Mouse (Mus musculus) ES-Bruce4 (cell line): ENCODE measurements around the gene Wdr5. TPM values are rescaled to one million over a fixed set of nuclear protein-coding genes. Genes with fewer than 3 reads are reported as not detected.
A peak's percentile ranks its signal among the peaks of the same experiment; 100 is the strongest.

Experiments used
- H3K27ac ChIP-seq: 2 replicates; pipeline ENCODE4 v1.5.1; 2012; ENCODE audit warnings: low read length, inconsistent platforms; ENCODE audit not compliant: insufficient read depth
- H3K27me3 ChIP-seq: 2 replicates; pipeline ENCODE4 v1.6.1; 2012; ENCODE audit warnings: mild to moderate bottlenecking, low read length, inconsistent platforms; ENCODE audit not compliant: control insufficient read depth, poor library complexity, insufficient read depth, severe bottlenecking
- H3K36me3 ChIP-seq: 2 replicates; pipeline ENCODE4 v1.6.1; 2012; ENCODE audit warnings: inconsistent platforms, mild to moderate bottlenecking, low read length, moderate library complexity; ENCODE audit not compliant: control insufficient read depth, poor library complexity, insufficient read depth, severe bottlenecking
- H3K4me1 ChIP-seq: one replicate; pipeline ENCODE4 v1.8.1; 2011; ENCODE audit warnings: low read length; ENCODE audit not compliant: control insufficient read depth, insufficient read depth
- H3K4me3 ChIP-seq: 2 replicates; pipeline ENCODE4 v1.5.1; 2011; ENCODE audit warnings: low read depth, mild to moderate bottlenecking, low read length
- H3K9ac ChIP-seq: 2 replicates; pipeline ENCODE4 v1.6.1; 2012; ENCODE audit warnings: low read depth, mild to moderate bottlenecking, inconsistent platforms; ENCODE audit not compliant: poor library complexity, severe bottlenecking
- H3K9me3 ChIP-seq: replicated peaks from 2 replicates; pipeline ENCODE4 v1.6.1; 2012; ENCODE audit warnings: mild to moderate bottlenecking, low read length, inconsistent platforms; ENCODE audit not compliant: control insufficient read depth, poor library complexity, insufficient read depth, severe bottlenecking
- CTCF ChIP-seq: IDR thresholded peaks from one replicate; pipeline ENCODE4 v1.8.1; 2011; ENCODE audit warnings: low read depth, low read length
- EP300 ChIP-seq: IDR thresholded peaks from 2 replicates; pipeline ENCODE4 v1.6.1; 2011; ENCODE audit warnings: low read depth, low read length; ENCODE audit not compliant: insufficient read depth
- POLR2A ChIP-seq: IDR thresholded peaks from one replicate; pipeline ENCODE4 v1.8.1; 2011; ENCODE audit warnings: low read length; ENCODE audit not compliant: insufficient read depth
- polyA plus RNA-seq: library from polyadenylated mRNA; stranded (reverse); fragments of >200 nt; gene quantifications from 2 replicates; pipeline ENCODE4 v1.2.4, GENCODE M21; 2011; ENCODE audit warnings: low read depth; ENCODE audit not compliant: missing spikeins, insufficient read depth, insufficient read length

The Wdr5 gene
- polyA plus RNA-seq, 1 experiment, result 103 TPM

GRCm38 (mm10) chr2:27473061-27473765 lies 41.7 kb upstream of the Wdr5 start:
- Histone ChIP-seq H3K27ac (no peak overlapping the region), H3K4me1 (peaks cover 13% of the 10 kb centered on the region), H3K27me3 (no peaks in the 10 kb centered on the region), H3K36me3 (no peaks in the 10 kb centered on the region), H3K9ac (0 out of 2 replicates have a peak overlapping the region, but pooled peaks have one; percentile 93), H3K9me3 (no peaks in the 10 kb centered on the region), H3K4me3 (no peak overlapping the region)
- no peak for TF ChIP-seq CTCF
- TF ChIP-seq EP300, result no peak
- TF ChIP-seq POLR2A, result no peak

GRCm38 (mm10) chr2:27473911-27474310 lies 41.0 kb upstream of the Wdr5 start:
- H3K4me1 ChIP-seq, result peaks cover 13% of the 10 kb centered on the region

GRCm38 (mm10) chr2:27474621-27475484 lies 40.1 kb upstream of the Wdr5 start:
- peaks cover 9% of the 10 kb centered on the region for H3K4me1 ChIP-seq
- peak overlapping the region; percentile 94 for H3K4me3 ChIP-seq
- H3K36me3 ChIP-seq, result no peaks in the 10 kb centered on the region
- no peak for TF ChIP-seq CTCF
- no peak for TF ChIP-seq EP300
- no peak for TF ChIP-seq POLR2A
- H3K27me3 ChIP-seq, result no peaks in the 10 kb centered on the region
- H3K27ac ChIP-seq, result peak overlapping the region; percentile 68
- H3K9me3 ChIP-seq, result no peaks in the 10 kb centered on the region
- H3K9ac ChIP-seq, result peak overlapping the region; percentile 93

More at GRCm38 (mm10) chr2:27473911-27474310, 41.0 kb upstream of the Wdr5 start:
- Histone ChIP-seq H3K4me3 (peak overlapping the region; percentile 94), H3K27ac (no peak overlapping the region), H3K36me3 (no peaks in the 10 kb centered on the region), H3K27me3 (no peaks in the 10 kb centered on the region), H3K9ac (peak overlapping the region; percentile 93; the same call in 1 of the 2 replicates), H3K9me3 (no peaks in the 10 kb centered on the region)
- no peak for TF ChIP-seq EP300
- no peak for TF ChIP-seq POLR2A
- no peak for TF ChIP-seq CTCF

DNA sequence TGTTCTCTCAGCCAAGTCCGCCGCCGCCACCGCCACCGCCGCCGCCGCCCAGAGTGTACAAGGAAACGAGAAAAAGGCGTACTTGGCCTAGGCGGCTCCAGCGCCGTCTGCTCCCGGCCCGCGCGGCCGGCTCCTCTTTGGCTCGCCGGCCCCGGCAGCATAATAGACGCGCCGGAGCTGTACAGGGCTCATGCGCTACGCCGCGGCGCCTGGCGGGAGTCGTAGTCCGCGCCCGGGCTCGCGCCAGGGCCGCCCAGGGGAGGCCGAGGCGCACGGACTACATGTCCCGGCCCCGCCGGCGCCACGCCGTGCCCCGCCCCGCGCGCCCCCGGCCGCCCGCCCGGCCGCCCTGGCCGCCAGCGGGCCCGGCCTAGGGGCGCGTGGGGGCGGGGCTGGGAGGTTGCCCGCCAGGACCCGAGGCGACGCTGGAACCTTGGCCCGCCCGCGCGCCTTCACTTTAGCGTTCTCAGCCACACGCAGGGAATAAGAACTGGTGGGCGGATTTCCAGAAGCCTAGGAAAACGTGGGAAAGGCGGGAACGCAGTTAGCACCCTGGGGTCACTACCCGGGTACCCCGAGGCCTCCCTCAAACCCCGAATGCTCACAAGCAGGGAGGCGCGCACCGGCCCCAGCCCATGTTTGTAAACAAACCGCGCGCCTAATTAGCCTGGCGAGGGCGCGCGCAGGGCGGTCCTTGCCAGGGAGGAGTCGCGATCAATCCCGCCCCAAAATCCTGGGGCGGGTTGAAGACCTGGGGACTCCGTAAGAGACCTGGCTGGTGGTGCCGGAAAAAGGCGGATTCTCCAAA lies 39.3 kb upstream of the Wdr5 start:
- TF ChIP-seq EP300 (0 out of 2 replicates have a peak, but pooled peaks have one; percentile 32), POLR2A (peak; percentile 68), CTCF (no peak)
- Histone ChIP-seq H3K27me3 (no peaks in the 10 kb centered on the region; the same call in 1 of the 2 replicates), H3K4me1 (peaks cover 9% of the 10 kb centered on the region), H3K27ac (peak overlapping the region; percentile 68), H3K9me3 (no peaks in the 10 kb centered on the region), H3K36me3 (no peaks in the 10 kb centered on the region), H3K9ac (peak overlapping the region; percentile 93), H3K4me3 (peak overlapping the region; percentile 94)

DNA sequence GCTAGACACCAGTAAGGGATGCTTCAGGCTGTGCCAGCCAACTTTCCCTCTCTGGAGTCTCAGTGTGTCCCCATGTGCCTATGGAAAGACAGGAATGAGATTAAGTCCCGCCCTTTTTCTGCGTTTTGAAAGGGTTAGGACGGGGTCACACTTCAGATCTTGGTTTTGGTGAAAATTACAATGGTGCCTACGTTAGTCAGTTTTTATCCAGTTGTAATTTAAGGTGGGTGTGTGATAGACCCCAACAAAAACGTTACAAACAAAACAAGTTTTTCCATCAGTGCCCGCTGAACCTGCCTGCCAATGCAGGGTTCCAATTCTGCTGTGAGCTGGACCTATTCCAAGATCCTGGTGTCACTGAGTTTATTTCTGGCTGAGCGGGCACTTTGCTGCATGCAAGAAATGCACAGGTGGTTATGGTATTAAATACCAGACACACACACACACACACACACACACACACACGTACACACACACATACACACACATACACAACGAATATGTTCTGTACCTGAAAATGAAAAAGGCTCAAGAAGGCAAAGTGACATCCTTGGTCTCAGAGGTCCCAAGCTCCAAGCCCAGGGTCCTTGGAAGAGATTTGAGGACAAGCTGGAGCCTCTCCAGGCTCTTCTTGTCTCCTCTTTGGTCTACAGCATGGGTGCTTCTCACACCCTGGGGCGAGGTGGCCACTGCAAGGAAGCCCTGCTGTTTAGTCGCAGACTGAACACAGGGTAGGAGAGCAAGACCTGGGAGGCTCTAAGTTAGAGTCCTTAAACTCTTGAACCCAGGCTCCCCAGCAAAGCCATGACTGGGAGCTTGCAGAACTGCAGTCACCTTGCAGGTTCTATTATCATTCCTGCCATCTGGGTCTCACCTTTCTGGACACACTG lies 38.4 kb upstream of the Wdr5 start:
- H3K36me3 ChIP-seq, result no peaks in the 10 kb centered on the region
- peak overlapping the region; percentile 92 for H3K4me3 ChIP-seq
- 0 out of 2 replicates have a peak overlapping the region, but pooled peaks have one; percentile 43 for H3K27ac ChIP-seq
- H3K9ac ChIP-seq, result peak overlapping the region; percentile 63
- no peak for TF ChIP-seq EP300
- TF ChIP-seq POLR2A, result no peak
- TF ChIP-seq CTCF, result no peak
- H3K4me1 ChIP-seq, result peaks cover 3% of the 10 kb centered on the region
- H3K9me3 ChIP-seq, result no peaks in the 10 kb centered on the region
- no peaks in the 10 kb centered on the region; the same call in 1 of the 2 replicates for H3K27me3 ChIP-seq
